Mouse (Mus musculus) ES-E14 (cell line): ENCODE measurements at regions not wholly inside any gene's neighbourhood (a gene's known extent, or its start where the extent isn't known, plus 50 kb on each side); places are given as distances from the start of the nearest gene placed in this dataset.

Experiments used
- DNase-seq: peaks from one replicate; pipeline ENCODE4 v3.0.0-alpha.2; 2013; ENCODE audit warnings: low read depth, low spot score
- H3K27ac ChIP-seq: 2 replicates; pipeline ENCODE4 v1.5.1; 2012; ENCODE audit warnings: low read depth, mild to moderate bottlenecking, low read length, moderate library complexity, mixed read lengths; ENCODE audit not compliant: poor library complexity, insufficient read depth, severe bottlenecking
- H3K36me3 ChIP-seq: 2 replicates; pipeline ENCODE4 v1.6.1; 2012; ENCODE audit warnings: mild to moderate bottlenecking, low read length, moderate library complexity, mixed read lengths; ENCODE audit not compliant: control insufficient read depth, poor library complexity, insufficient read depth, severe bottlenecking
- H3K4me1 ChIP-seq, 2 experiments: fragments of 150-350 bp in 1 of 2; sonication (generic) in 1 of 2; 2 replicates each; pipeline ENCODE4 v1.6.1; 2012; ENCODE audit warnings: low read length in 2 of 2, mild to moderate bottlenecking in 1 of 2, mixed read lengths in 1 of 2; ENCODE audit not compliant: control insufficient read depth in 2 of 2, insufficient read depth in 2 of 2, poor library complexity in 1 of 2
- H3K4me3 ChIP-seq, 2 experiments: fragments of 150-350 bp in 1 of 2; sonication (generic) in 1 of 2; 2 replicates each; pipeline ENCODE4 v1.5.1; 2012; ENCODE audit warnings: low read length in 2 of 2, low read depth in 1 of 2, mild to moderate bottlenecking in 1 of 2, mixed read lengths in 1 of 2; ENCODE audit not compliant: insufficient read depth in 1 of 2, poor library complexity in 1 of 2, severe bottlenecking in 1 of 2
- H3K9ac ChIP-seq: 2 replicates; pipeline ENCODE4 v1.6.1; 2012; ENCODE audit warnings: low read depth, mild to moderate bottlenecking, low read length, mixed read lengths; ENCODE audit not compliant: poor library complexity, insufficient read depth, severe bottlenecking
- H3K9me3 ChIP-seq: fragments of 150-350 bp; sonication (generic); 2 replicates; pipeline ENCODE4 v1.6.1; 2012; ENCODE audit warnings: low read depth, mild to moderate bottlenecking, low read length; ENCODE audit not compliant: control insufficient read depth, insufficient read depth
- CHD2 ChIP-seq: IDR thresholded peaks from 2 replicates; pipeline ENCODE4 v1.6.1; 2014; ENCODE audit warnings: mild to moderate bottlenecking, low read depth, low read length, inconsistent platforms
- HCFC1 ChIP-seq: IDR thresholded peaks from 2 replicates; pipeline ENCODE4 v1.6.1; 2012; ENCODE audit warnings: low read length, inconsistent platforms, borderline replicate concordance; ENCODE audit not compliant: insufficient read depth
- MAFK ChIP-seq: IDR thresholded peaks from 2 replicates; pipeline ENCODE4 v1.6.1; 2014; ENCODE audit warnings: mild to moderate bottlenecking, low read depth, low read length, inconsistent platforms; ENCODE audit not compliant: insufficient read depth
- ZC3H11A ChIP-seq: IDR thresholded peaks from 2 replicates; pipeline ENCODE4 v1.6.1; 2012; ENCODE audit warnings: low read depth, mild to moderate bottlenecking, inconsistent platforms, low read length, borderline replicate concordance
- ZNF384 ChIP-seq: IDR thresholded peaks from 2 replicates; pipeline ENCODE4 v1.6.1; 2012; ENCODE audit warnings: low read depth, low read length, inconsistent platforms
- in situ Hi-C, 2 experiments: fragments of 600-800 bp; cut with MboI; formaldehyde crosslinking; loops; one replicate each; pipeline ENCODE4 v1.15.1; 2025; ENCODE audit warnings: low sequenced_read_pairs in 2 of 2, inconsistent platforms in 1 of 2; ENCODE audit not compliant: unreplicated experiment in 2 of 2

- no peaks in the 10 kb centered on the region for H3K36me3 ChIP-seq
- no peak overlapping the region for H3K27ac ChIP-seq
- in situ Hi-C loops, result no loop called here
- H3K4me1 ChIP-seq, result no peaks in the 10 kb centered on the region
- no peak overlapping the region for H3K4me3 ChIP-seq
- no peak overlapping the region for H3K9ac ChIP-seq
- no peak for DNase-seq
- no peaks in the 10 kb centered on the region for H3K9me3 ChIP-seq
- TF ChIP-seq MAFK (no peak), CHD2 (no peak), HCFC1 (no peak)
These were observed 167.2 kb upstream of the Cxcl12 start for GRCm38 (mm10) chr6:117000951-117001725.

GRCm38 (mm10) chr6:117012621-117013020 lies 155.7 kb upstream of the Cxcl12 start:
- in situ Hi-C loops, result no loop called here
- H3K9me3 ChIP-seq, result no peaks in the 10 kb centered on the region
- no peaks in the 10 kb centered on the region for H3K36me3 ChIP-seq
- no peak for DNase-seq
- H3K27ac ChIP-seq, result no peak overlapping the region
- no peaks in the 10 kb centered on the region for H3K4me1 ChIP-seq
- TF ChIP-seq HCFC1, result no peak
- no peak overlapping the region for H3K9ac ChIP-seq
- no peak overlapping the region for H3K4me3 ChIP-seq

DNA sequence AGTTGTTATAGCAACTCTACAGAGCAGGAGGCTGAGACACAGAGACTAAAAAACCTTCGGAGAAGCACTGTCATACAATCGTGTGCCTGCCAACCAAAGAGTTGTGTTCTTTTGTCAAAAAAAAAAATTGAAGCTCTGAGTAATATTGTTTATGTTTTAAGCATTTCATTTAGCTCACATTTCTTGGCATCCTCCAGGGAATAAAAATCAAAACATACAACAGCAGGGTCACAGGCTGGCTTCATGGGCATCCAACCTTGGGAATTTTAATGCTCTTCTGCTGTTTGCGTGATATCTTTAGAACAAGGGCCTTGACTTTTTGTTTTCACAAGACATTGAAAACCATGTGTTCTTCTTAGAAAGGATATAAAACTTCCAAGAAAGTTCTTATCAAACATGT lies 152.9 kb upstream of the Cxcl12 start:
- Histone ChIP-seq H3K4me3 (no peak overlapping the region), H3K9ac (no peak overlapping the region), H3K4me1 (no peaks in the 10 kb centered on the region), H3K9me3 (no peaks in the 10 kb centered on the region), H3K36me3 (no peaks in the 10 kb centered on the region), H3K27ac (no peak overlapping the region)
- DNase-seq, result no peak
- TF ChIP-seq ZC3H11A, result no peak
- no peak for TF ChIP-seq ZNF384
- no peak for TF ChIP-seq HCFC1
- no peak for TF ChIP-seq MAFK
- TF ChIP-seq CHD2, result no peak
- in situ Hi-C loops, result no loop called here

DNA sequence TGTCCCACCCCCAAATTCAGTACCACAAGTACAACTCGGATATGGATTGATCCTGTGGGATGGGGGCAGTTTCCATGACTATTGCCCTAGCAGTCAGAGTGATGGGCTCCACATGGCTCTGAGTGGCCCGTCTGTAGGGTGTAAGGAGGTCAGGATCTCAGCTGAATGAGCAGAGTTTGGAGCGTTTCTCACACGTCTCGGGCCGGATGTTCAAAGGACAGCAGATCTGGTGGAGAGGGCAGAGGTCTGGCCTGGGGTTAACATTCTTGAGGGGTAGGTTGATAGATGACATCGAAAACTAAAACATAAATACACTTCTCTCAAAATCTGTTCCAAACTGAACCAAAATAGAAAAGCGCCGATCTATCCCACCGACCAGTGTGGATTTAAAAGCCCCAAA lies 146.5 kb upstream of the Cxcl12 start:
- H3K4me3 ChIP-seq, result no peak overlapping the region
- no peaks in the 10 kb centered on the region for H3K36me3 ChIP-seq
- TF ChIP-seq CHD2 (no peak), ZC3H11A (no peak), HCFC1 (no peak), ZNF384 (no peak), MAFK (no peak)
- DNase-seq, result no peak
- no peaks in the 10 kb centered on the region for H3K4me1 ChIP-seq
- H3K27ac ChIP-seq, result no peak overlapping the region
- H3K9me3 ChIP-seq, result no peaks in the 10 kb centered on the region
- no peak overlapping the region for H3K9ac ChIP-seq
- in situ Hi-C loops, result no loop called here

DNA sequence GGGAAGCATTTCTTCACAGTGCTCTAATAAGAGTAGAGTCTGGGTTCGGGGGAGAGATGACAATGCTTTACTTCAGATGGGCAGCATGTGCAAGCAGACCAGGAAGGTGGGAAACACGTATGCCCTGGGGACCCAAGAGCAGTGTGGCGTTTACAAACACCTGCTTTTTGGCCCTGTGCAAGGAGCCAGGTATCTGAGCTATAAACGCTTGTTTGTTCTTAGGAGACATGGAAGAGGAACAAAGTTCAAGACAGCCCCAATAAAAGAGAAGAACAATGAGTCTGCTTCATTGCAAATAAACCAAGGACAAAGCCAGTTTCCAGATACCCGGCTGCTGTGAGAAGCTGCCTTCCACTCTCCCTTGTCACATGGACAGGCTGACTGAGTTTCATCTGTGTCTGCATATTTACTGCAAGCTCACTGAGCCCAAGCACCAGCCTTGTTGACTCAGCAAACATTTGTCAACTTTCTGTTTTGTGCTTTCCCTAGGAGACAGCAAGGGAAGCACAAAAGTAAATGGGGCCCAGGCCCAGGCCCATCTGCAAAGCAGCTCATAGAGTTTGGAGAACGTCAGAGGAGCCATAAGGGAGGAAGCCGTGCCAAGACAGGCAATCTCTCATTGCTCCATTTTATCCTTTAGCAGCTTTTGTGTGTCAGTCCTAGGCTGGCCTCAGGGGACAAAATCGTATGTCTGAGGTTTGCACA lies 136.1 kb upstream of the Cxcl12 start:
- Histone ChIP-seq H3K9ac (no peak overlapping the region), H3K4me3 (no peak overlapping the region), H3K9me3 (no peaks in the 10 kb centered on the region; the same call in 1 of the 2 replicates), H3K4me1 (no peaks in the 10 kb centered on the region), H3K36me3 (no peaks in the 10 kb centered on the region), H3K27ac (no peak overlapping the region)
- in situ Hi-C loops, result no loop called here
- DNase-seq, result no peak
- TF ChIP-seq ZC3H11A, result no peak
- TF ChIP-seq CHD2, result no peak
- no peak for TF ChIP-seq MAFK
- TF ChIP-seq HCFC1, result no peak
- no peak for TF ChIP-seq ZNF384
